In the genomic region with DNA sequence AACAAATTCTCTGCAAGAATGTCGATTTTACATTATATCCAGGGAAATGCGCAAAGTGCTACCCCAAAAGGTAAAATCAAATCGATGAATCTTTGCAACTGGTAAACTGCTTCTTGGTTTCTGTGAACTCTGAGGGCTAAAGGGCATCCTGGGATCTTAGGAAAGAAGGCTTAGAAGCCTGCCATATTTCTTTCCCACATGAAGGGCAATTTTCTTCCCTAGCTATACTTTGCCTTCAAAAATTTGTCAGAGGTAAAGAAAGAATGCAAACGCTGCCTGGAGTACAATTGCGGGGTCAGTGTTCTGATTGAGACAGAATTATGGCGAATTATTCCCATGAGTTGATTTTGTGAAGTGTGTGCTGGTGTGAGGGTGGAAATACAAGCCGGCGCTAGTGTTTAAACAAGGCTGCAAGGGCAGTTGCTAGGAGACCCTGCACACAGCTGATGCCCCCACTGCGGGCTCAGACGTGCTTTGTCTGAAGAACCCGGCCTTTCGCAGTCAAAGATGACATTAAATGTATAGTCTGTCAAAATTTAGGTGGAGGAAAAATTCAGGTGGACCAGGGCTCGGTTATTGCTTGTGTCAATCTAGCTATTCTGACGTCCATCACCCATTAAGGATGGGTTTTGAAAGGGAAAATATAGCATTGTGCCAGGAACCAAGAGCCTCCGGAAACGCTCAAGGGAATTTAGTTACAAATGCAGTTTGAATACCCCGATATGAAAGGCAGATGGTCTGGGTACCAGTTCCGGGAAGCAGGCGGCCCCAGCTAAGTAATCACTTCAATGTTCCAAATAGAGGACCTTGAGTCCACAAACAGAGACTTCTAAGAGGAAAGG, we compare ENCODE assay signal across 9 mouse cellular contexts. TPM values are rescaled to one million over a fixed set of nuclear protein-coding genes. Genes with fewer than 3 reads are reported as not detected.
DNase-seq lines count a peak whose midpoint lies in the region; ATAC-seq and TF ChIP-seq lines count a peak whose summit lies in the region.
"Had no signal": no experiment of that assay in that cellular context is flagged by ENCODE, and none has a peak within 500 bp of the region (broad histone marks: within the 10 kb centered on the region; RNA-seq: fewer than 3 reads in every experiment).

Gene Asb4, plus strand, starts transcription at position 51 of the 842 bp plus-strand sequence.

- intact Hi-C loops in heart, postnatal 14 days (cut with DNase I) = loop anchor here (5.0 to 10.0 kb wide), 8 partner anchors 86 to 969 kb away; partner anchors contain the start of genes Pon2, Pon3 and Ppp1r9a

- peak within 1 kb of the TSS; percentile 83 for H3K4me2 ChIP-seq in heart, embryonic 13.5 days
- H3K4me2 ChIP-seq in heart, postnatal 0 days (ENCODE audit: low read depth, low read length) = peak within 1 kb of the TSS; percentile 79

- H3K9me3 ChIP-seq in heart, embryonic 13.5 days = no peaks in the 10 kb centered on the region
- H3K9me3 ChIP-seq in heart, postnatal 0 days (replicated peaks; ENCODE audit: control insufficient read depth, low read length) = no peaks in the 10 kb centered on the region

- WGBS in heart, embryonic 13.5 days = 12% methylated on average over 19 of the region's 19 CpGs
- WGBS in heart, postnatal 0 days = 10% methylated on average over 19 of the region's 19 CpGs
- 21% methylated on average over 19 of the region's 19 CpGs for WGBS in macrophage (ENCODE audit: missing documents)
- WGBS in thymus, adult 2 months = 12% methylated on average over 19 of the region's 19 CpGs

- no peak for TF ChIP-seq POLR2A in thymus, adult 2 months (IDR thresholded peaks at IDR 0.05; ENCODE audit: control insufficient read depth, extremely low read depth, insufficient read depth, low read length, poor library complexity)

- peaks cover 39% of the 10 kb centered on the region for H3K4me1 ChIP-seq in heart, embryonic 13.5 days
- no peaks in the 10 kb centered on the region for H3K4me1 ChIP-seq in heart, postnatal 0 days (ENCODE audit: control insufficient read depth, insufficient read depth)
- no peaks in the 10 kb centered on the region for H3K4me1 ChIP-seq in thymus, adult 2 months (replicated peaks; ENCODE audit: control insufficient read depth, insufficient read depth, low read length)

- no peak for TF ChIP-seq CTCF in heart, postnatal 0 days (IDR thresholded peaks at IDR 0.05; ENCODE audit: low read depth)
- TF ChIP-seq CTCF in thymus, adult 2 months (IDR thresholded peaks at IDR 0.05; ENCODE audit: borderline replicate concordance, control insufficient read depth, extremely low read depth, insufficient read depth, low read length, poor library complexity) = no peak

- DNase-seq in heart, postnatal 14 days = no peak
- DNase-seq in embryo, embryonic 10 days (ENCODE audit: low spot score) = peak; percentile 76
- no peak for DNase-seq in heart, postnatal 0 days (ENCODE audit: low spot score)
- peak; percentile 35 for DNase-seq in yolk sac, embryonic 10.5 days (ENCODE audit: low spot score)
- DNase-seq in thymus, adult 2 months = no peak
- no peak for DNase-seq in kidney, adult 9 months

- TF ChIP-seq EP300 in heart, postnatal 0 days (IDR thresholded peaks at IDR 0.05; ENCODE audit: low read depth) = no peak

- H3K27ac ChIP-seq in heart, embryonic 13.5 days (replicated peaks) = peak within 1 kb of the TSS; percentile 53
- no peak within 1 kb of the TSS for H3K27ac ChIP-seq in heart, postnatal 0 days (ENCODE audit: low read depth)
- no peak within 1 kb of the TSS for H3K27ac ChIP-seq in macrophage
- H3K27ac ChIP-seq in thymus, adult 2 months (ENCODE audit: control insufficient read depth, insufficient read depth, low read length) = no peak within 1 kb of the TSS

- H3K4me3 ChIP-seq in heart, embryonic 13.5 days = peak within 1 kb of the TSS; percentile 51
- peak within 1 kb of the TSS; percentile 46 for H3K4me3 ChIP-seq in heart, postnatal 0 days (ENCODE audit: low read depth, low read length)
- peak within 1 kb of the TSS; percentile 8; the same call in 1 of the 2 replicates for H3K4me3 ChIP-seq in macrophage (ENCODE audit: inconsistent target)
- no peak within 1 kb of the TSS for H3K4me3 ChIP-seq in thymus, adult 2 months (ENCODE audit: control insufficient read depth, insufficient read depth, low read length)

- H3K9ac ChIP-seq in heart, embryonic 13.5 days = peak within 1 kb of the TSS; percentile 75
- peak within 1 kb of the TSS; percentile 13 for H3K9ac ChIP-seq in heart, postnatal 0 days (replicated peaks; ENCODE audit: low read depth, low read length)

- ATAC-seq in heart, embryonic 13.5 days (ENCODE audit: extremely low read depth, insufficient number of reproducible peaks, low FRiP score, low TSS enrichment) = no peak
- no peak for ATAC-seq in heart, postnatal 0 days (ENCODE audit: insufficient read depth, low read depth)

- H3K36me3 ChIP-seq in heart, embryonic 13.5 days = no peaks in the 10 kb centered on the region
- H3K36me3 ChIP-seq in heart, postnatal 0 days (replicated peaks; ENCODE audit: control insufficient read depth, insufficient read depth, low read length) = no peaks in the 10 kb centered on the region
- H3K36me3 ChIP-seq in macrophage (ENCODE audit: inconsistent target) = no peaks in the 10 kb centered on the region
- no peaks in the 10 kb centered on the region for H3K36me3 ChIP-seq in thymus, adult 2 months (ENCODE audit: control insufficient read depth, insufficient read depth, low read length)

- no peaks in the 10 kb centered on the region for H3K79me2 ChIP-seq in macrophage (ENCODE audit: inconsistent target)

- H3K27me3 ChIP-seq in heart, embryonic 13.5 days (replicated peaks) = no peaks in the 10 kb centered on the region
- no peaks in the 10 kb centered on the region for H3K27me3 ChIP-seq in heart, postnatal 0 days (ENCODE audit: control insufficient read depth, insufficient read depth, low read length)
- peaks cover 10% of the 10 kb centered on the region for H3K27me3 ChIP-seq in thymus, adult 2 months (ENCODE audit: control insufficient read depth, insufficient read depth, low read length)

RNA-seq across cellular contexts. Expression of gene Asb4, which starts in this region (rescaled TPM):
- polyA plus RNA-seq in heart, embryonic 13.5 days (2015; fragmentation: Nextera tagmentation; extraction: Ambion mirVana) = 31.4 and 34.1 TPM in 2 replicates
- total RNA-seq in heart, postnatal 14 days (2021) = 1 to 10 TPM; 6.8 to 8.2 TPM
- 6.5 and 9.0 TPM in 2 replicates for total RNA-seq in heart, postnatal 0 days (2014; rRNA removed; ENCODE audit: low replicate concordance)
- polyA plus RNA-seq in heart, postnatal 0 days (2015; fragmentation: Nextera tagmentation; extraction: Ambion mirVana) = 10.6 and 12.9 TPM in 2 replicates
- 1 to 10 TPM in 4 of 26 experiments, under 1 TPM in 14, not detected in 8; 0.21 to 2.3 (median 0.56) TPM for total RNA-seq in macrophage (2018; cell fraction: chromatin; rRNA removed)
- total RNA-seq in macrophage (2018; cell fraction: cytosol; rRNA removed) = 1 to 10 TPM in 12 of 26 experiments, under 1 TPM in 14; 0.14 to 1.9 (median 0.72) TPM
- total RNA-seq in macrophage (2018; cell fraction: nucleus; rRNA removed) = 1 to 10 TPM in 3 of 26 experiments, under 1 TPM in 19, not detected in 4; 0.12 to 2.2 (median 0.51) TPM
- 0.98 to 1.6 TPM (median 1.5 TPM) in 3 replicates for polyA plus RNA-seq in macrophage (2018)
- polyA plus RNA-seq in thymus, adult 2 months (2012; rRNA removed) = 0.34 and 0.61 TPM in 2 replicates
- total RNA-seq: MEL had no signal

Comparison
In these comparisons a context has a peak if more than half of its experiments do, and no peak if none do; other contexts are left out.
1. DNase-seq: peak in embryo, embryonic 10 days (single experiment) and yolk sac, embryonic 10.5 days (single experiment); none in heart, postnatal 14 days (0 of 2), heart, postnatal 0 days (single experiment), thymus, adult 2 months (single experiment) and kidney, adult 9 months (single experiment).